Mouse (Mus musculus) effector memory CD4-positive, alpha-beta T cell, adult 7 months (primary cell): Measurements from ENCODE around the gene Krtap3-3. TPM values are rescaled to one million over a fixed set of nuclear protein-coding genes. Genes with fewer than 3 reads are reported as not detected.

Experiments used
- polyA plus RNA-seq: library from polyadenylated mRNA; unstranded; fragments of 100-300 nt; shearing (Covaris generic); gene quantifications from one replicate; pipeline ENCODE4 v1.2.1, GENCODE M21; 2017

Krtap3-3 gene
- not detected for polyA plus RNA-seq

GRCm38 (mm10) chr11:99550765-99551164 lies at the start of gene Krtap3-3:
Gene Krtap3-3 (minus strand): TSS chr11:99550865.

GRCm38 (mm10) chr11:99597742-99598141 lies 47.1 kb upstream of the Krtap3-3 start, which contains the start of gene Krtap9-3:
Gene Krtap9-3 (minus strand): TSS chr11:99598105.

GRCm38 (mm10) chr11:99590981-99591380 lies 40.3 kb upstream of the Krtap3-3 start, which contains the start of gene Krtap1-3:
Gene Krtap1-3 (minus strand): TSS chr11:99591339.

GRCm38 (mm10) chr11:99583245-99583704 lies 32.6 kb upstream of the Krtap3-3 start, which contains the start of gene Krtap1-4:
Gene Krtap1-4 (minus strand): TSS chr11:99583654.

GRCm38 (mm10) chr11:99580636-99581035 lies 30.0 kb upstream of the Krtap3-3 start, which contains the start of gene Krtap1-5:
Gene Krtap1-5 (minus strand): TSS chr11:99581016.

GRCm38 (mm10) chr11:99566530-99566929 lies 15.9 kb upstream of the Krtap3-3 start, which contains the start of gene Krtap3-1:
Gene Krtap3-1 (minus strand): TSS chr11:99566630.

GRCm38 (mm10) chr11:99559366-99559765 lies 8.7 kb upstream of the Krtap3-3 start, which contains the start of gene Gm11939:
Gene Gm11939 (minus strand): TSS chr11:99559466.

GRCm38 (mm10) chr11:99556753-99557152 lies 6.1 kb upstream of the Krtap3-3 start, which contains the start of gene Krtap3-2:
Gene Krtap3-2 (minus strand): TSS chr11:99556853.

GRCm38 (mm10) chr11:99521288-99521860 lies 29.3 kb downstream of the Krtap3-3 start, which contains the start of gene Krt39:
Gene Krt39 (minus strand): TSS chr11:99521338.

Other genes with a start within 250 kb of the Krtap3-3 start
- gene Krt25, start 227.9 kb downstream of the Krtap3-3 start, polyA plus RNA-seq: 0.49 TPM
- gene Krt26, start 212.9 kb downstream of the Krtap3-3 start, polyA plus RNA-seq: 0.11 TPM
- not detected for gene Krt27, start 199.8 kb downstream of the Krtap3-3 start, polyA plus RNA-seq
- gene Krt28, start 176.0 kb downstream of the Krtap3-3 start, polyA plus RNA-seq: 0.26 TPM
- 10.1 TPM for gene Krt10, start 161.5 kb downstream of the Krtap3-3 start, polyA plus RNA-seq
- gene Krt12, start 128.6 kb downstream of the Krtap3-3 start, polyA plus RNA-seq: not detected
- 0.26 TPM for gene Krt20, start 112.7 kb downstream of the Krtap3-3 start, polyA plus RNA-seq
- gene Krt23, start 57.7 kb downstream of the Krtap3-3 start, polyA plus RNA-seq: not detected
- not detected for gene Krt39, start 29.5 kb downstream of the Krtap3-3 start, polyA plus RNA-seq
- gene Krt40, start 7.7 kb downstream of the Krtap3-3 start, polyA plus RNA-seq: not detected
- gene Krtap3-2, start 6.0 kb upstream of the Krtap3-3 start, polyA plus RNA-seq: 0.74 TPM
- not detected for gene Gm11939, start 8.6 kb upstream of the Krtap3-3 start, polyA plus RNA-seq
- gene Krtap3-1, start 15.8 kb upstream of the Krtap3-3 start, polyA plus RNA-seq: not detected
- not detected for gene Krtap1-5, start 30.2 kb upstream of the Krtap3-3 start, polyA plus RNA-seq
- gene Krtap1-4, start 32.8 kb upstream of the Krtap3-3 start, polyA plus RNA-seq: 0.90 TPM
- not detected for gene Krtap1-3, start 40.5 kb upstream of the Krtap3-3 start, polyA plus RNA-seq
- not detected for gene Krtap9-3, start 47.2 kb upstream of the Krtap3-3 start, polyA plus RNA-seq
- not detected for gene Gm11938, start 52.4 kb upstream of the Krtap3-3 start, polyA plus RNA-seq
- gene Gm11937, start 59.3 kb upstream of the Krtap3-3 start, polyA plus RNA-seq: not detected
- gene Krtap2-4, start 64.0 kb upstream of the Krtap3-3 start, polyA plus RNA-seq: not detected
- gene Gm11562, start 69.6 kb upstream of the Krtap3-3 start, polyA plus RNA-seq: not detected
- gene Krtap4-1, start 77.4 kb upstream of the Krtap3-3 start, polyA plus RNA-seq: not detected
- not detected for gene Krtap4-2, start 84.2 kb upstream of the Krtap3-3 start, polyA plus RNA-seq
- gene Krtap4-7, start 93.2 kb upstream of the Krtap3-3 start, polyA plus RNA-seq: not detected
- gene Gm11555, start 99.4 kb upstream of the Krtap3-3 start, polyA plus RNA-seq: not detected
- not detected for gene Gm11563, start 108.1 kb upstream of the Krtap3-3 start, polyA plus RNA-seq
- gene Krtap4-6, start 115.1 kb upstream of the Krtap3-3 start, polyA plus RNA-seq: not detected
- not detected for gene Gm14190, start 139.9 kb upstream of the Krtap3-3 start, polyA plus RNA-seq
- gene Gm14180, start 183.4 kb upstream of the Krtap3-3 start, polyA plus RNA-seq: not detected
- not detected for gene Gm11595, start 222.0 kb upstream of the Krtap3-3 start, polyA plus RNA-seq
- not detected for gene Krtap4-8, start 229.8 kb upstream of the Krtap3-3 start, polyA plus RNA-seq
- gene Krtap4-9, start 234.3 kb upstream of the Krtap3-3 start, polyA plus RNA-seq: not detected
- not detected for gene Gm11596, start 242.6 kb upstream of the Krtap3-3 start, polyA plus RNA-seq
- gene Gm11569, start 248.1 kb upstream of the Krtap3-3 start, polyA plus RNA-seq: not detected